ENCODE assay signal across 31 mouse cellular contexts in genomic region chr13:45092816-45093215, GRCm38 (mm10). TPM values are rescaled to one million over a fixed set of nuclear protein-coding genes. Genes with fewer than 3 reads are reported as not detected.
"Had no signal": no experiment of that assay in that cellular context is flagged by ENCODE, and none has a peak within 500 bp of the region (broad histone marks: within the 10 kb centered on the region; RNA-seq: fewer than 3 reads in every experiment).

No protein-coding gene starts in this region.

- DNase-seq: cerebellum, adult 8-10 months; cerebellum, adult 9-10 months; cerebellum, adult 9-11 months; cerebellum, postnatal 10 days; cerebellum, postnatal 14 days; cerebellum, postnatal 25 days; cerebellum, postnatal 36 days; embryo, embryonic 11 days; forebrain, postnatal 0 days; gastrocnemius, adult 2 months; gastrocnemius, postnatal 10 days; gastrocnemius, postnatal 14 days; gastrocnemius, postnatal 25 days; gastrocnemius, postnatal 36 days; heart, adult 18-20 months; heart, adult 2 months had no signal

- H3K27ac ChIP-seq: embryonic facial prominence, embryonic 10.5 days; embryonic facial prominence, embryonic 12.5 days; embryonic facial prominence, embryonic 13.5 days; embryonic facial prominence, embryonic 15.5 days; forebrain, embryonic 10.5 days; forebrain, embryonic 12.5 days; forebrain, embryonic 13.5 days; forebrain, embryonic 15.5 days; gastrocnemius, adult 2 months; heart, adult 2 months had no signal

- H3K27me3 ChIP-seq: embryonic facial prominence, embryonic 12.5 days; embryonic facial prominence, embryonic 13.5 days; embryonic facial prominence, embryonic 15.5 days; forebrain, embryonic 12.5 days; forebrain, embryonic 13.5 days; forebrain, embryonic 15.5 days had no signal

- H3K36me3 ChIP-seq: embryonic facial prominence, embryonic 10.5 days; embryonic facial prominence, embryonic 12.5 days; embryonic facial prominence, embryonic 13.5 days; embryonic facial prominence, embryonic 15.5 days; forebrain, embryonic 10.5 days; forebrain, embryonic 12.5 days; forebrain, embryonic 15.5 days had no signal

- H3K4me3 ChIP-seq: embryonic facial prominence, embryonic 10.5 days; embryonic facial prominence, embryonic 12.5 days; embryonic facial prominence, embryonic 13.5 days; embryonic facial prominence, embryonic 15.5 days; erythroblast, embryonic 14.5 days; forebrain, embryonic 10.5 days; forebrain, embryonic 12.5 days; forebrain, embryonic 13.5 days; forebrain, embryonic 15.5 days; gastrocnemius, adult 2 months; heart, adult 2 months had no signal

- H3K9ac ChIP-seq: embryonic facial prominence, embryonic 12.5 days; embryonic facial prominence, embryonic 13.5 days; embryonic facial prominence, embryonic 15.5 days; forebrain, embryonic 12.5 days; forebrain, embryonic 13.5 days; forebrain, embryonic 15.5 days; forebrain, postnatal 0 days had no signal

- ATAC-seq: forebrain, embryonic 13.5 days; forebrain, embryonic 14.5 days; forebrain, embryonic 15.5 days; forebrain, embryonic 16.5 days; forebrain, postnatal 0 days had no signal

- H3K9me3 ChIP-seq: embryonic facial prominence, embryonic 10.5 days; embryonic facial prominence, embryonic 12.5 days; embryonic facial prominence, embryonic 13.5 days; embryonic facial prominence, embryonic 15.5 days; forebrain, embryonic 10.5 days; forebrain, embryonic 12.5 days; forebrain, embryonic 13.5 days; forebrain, embryonic 15.5 days had no signal

- H3K4me2 ChIP-seq: embryonic facial prominence, embryonic 12.5 days; embryonic facial prominence, embryonic 13.5 days; embryonic facial prominence, embryonic 15.5 days; forebrain, embryonic 12.5 days; forebrain, embryonic 13.5 days; forebrain, embryonic 15.5 days had no signal

- H3K4me1 ChIP-seq: forebrain, embryonic 12.5 days; forebrain, embryonic 13.5 days; forebrain, embryonic 15.5 days had no signal

RNA-seq across cellular contexts. Expression of gene Gm9817, which starts 14.3 kb away (rescaled TPM):
- total RNA-seq: common myeloid progenitor, adult 5-6 weeks; forebrain, postnatal 0 days; granulocyte monocyte progenitor cell, adult 5-6 weeks had no signal
- polyA plus RNA-seq: embryonic facial prominence, embryonic 10.5 days; embryonic facial prominence, embryonic 11.5 days; embryonic facial prominence, embryonic 12.5 days; embryonic facial prominence, embryonic 13.5 days; erythroblast, embryonic 14.5 days; forebrain, embryonic 10.5 days; forebrain, embryonic 11.5 days; forebrain, embryonic 12.5 days; forebrain, embryonic 13.5 days; forebrain, embryonic 15.5 days; forebrain, embryonic 16.5 days; forebrain, postnatal 0 days; heart, adult 2 months had no signal
